Mouse (Mus musculus): ENCODE measurements at regions not wholly inside any gene's neighbourhood (a gene's known extent, or its start where the extent isn't known, plus 50 kb on each side); places are given as distances from the start of the nearest gene placed in this dataset.
"Not testable (repeated sequence)": the region's sequence is repeated elsewhere in the genome, so short reads cannot be mapped to it uniquely, and the experiment has no call there.

GRCm38 (mm10) chr7:116680523-116680922 lies 176.4 kb downstream of the Nucb2 start:
- no peak for DNase-seq (ENCODE audit: low spot score)

GRCm38 (mm10) chr7:116681268-116681667 lies 177.1 kb downstream of the Nucb2 start:
- no peak for DNase-seq (ENCODE audit: low spot score)

DNA sequence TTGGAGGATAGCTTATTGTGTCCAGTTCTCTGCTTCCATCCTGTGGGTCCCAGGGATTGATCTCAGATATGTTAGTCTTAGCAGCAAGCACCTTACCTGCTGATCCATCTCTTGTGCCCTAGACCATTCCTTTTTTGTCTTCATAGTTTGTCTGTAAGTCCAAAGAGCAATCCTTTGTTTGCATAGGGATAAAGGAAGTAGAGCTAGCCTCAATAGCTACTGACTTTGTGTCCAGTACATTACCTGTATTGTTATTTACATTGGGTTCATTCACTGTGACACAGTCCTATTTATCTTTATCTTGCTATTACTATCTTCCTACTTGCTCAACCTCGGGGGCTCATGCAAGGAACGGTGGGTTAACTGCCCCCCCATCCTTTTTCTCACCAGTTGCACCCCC lies 196.2 kb downstream of the Nucb2 start:
- DNase-seq (ENCODE audit: low spot score), result no peak

DNA sequence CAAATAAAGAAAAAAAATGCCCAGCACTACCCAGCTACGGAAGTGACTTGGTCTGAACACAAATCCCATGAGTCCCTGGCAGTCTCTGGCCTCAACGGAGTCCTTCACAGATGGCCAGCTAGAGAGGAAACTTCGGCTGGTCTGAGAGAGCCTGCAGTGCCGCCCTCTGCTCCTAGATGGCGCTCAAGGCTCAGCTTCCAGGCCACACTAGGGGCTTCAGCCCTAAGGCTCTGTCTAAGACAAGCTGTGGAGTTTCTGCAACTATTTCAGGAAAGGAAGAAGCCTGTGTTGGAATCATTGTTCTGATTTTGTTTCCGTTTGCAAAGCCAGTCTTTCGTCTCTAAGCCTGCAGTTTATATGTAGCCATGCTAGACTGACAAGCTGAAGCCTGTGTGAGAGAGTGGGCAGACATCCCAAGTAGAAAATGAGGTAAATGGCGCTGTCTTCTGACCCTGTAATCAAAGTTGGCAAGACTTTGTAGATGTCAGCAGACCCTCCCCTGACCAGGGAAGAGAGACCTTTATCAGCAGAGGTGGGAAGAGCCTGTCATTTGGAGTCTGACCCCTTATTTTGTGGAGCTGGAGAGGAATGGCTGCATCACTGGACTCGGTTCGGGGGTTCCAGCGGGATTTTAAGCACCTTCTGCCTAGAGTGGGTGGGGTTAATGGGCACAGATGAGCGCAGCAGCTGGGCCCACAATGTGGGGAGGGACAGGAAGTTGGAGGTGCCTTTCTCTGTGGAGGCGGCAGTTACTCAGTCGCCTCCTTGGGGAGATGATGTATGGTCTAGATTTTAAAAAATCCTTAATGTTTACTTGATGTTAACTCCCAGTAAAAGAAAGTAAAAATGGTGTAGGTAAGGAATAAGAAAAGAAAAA lies 197.5 kb downstream of the Nucb2 start:
- no peak for DNase-seq (ENCODE audit: low spot score)

- no peak for DNase-seq (ENCODE audit: low spot score)
Observed at GRCm38 (mm10) chr7:116702596-116702995, 198.4 kb downstream of the Nucb2 start.

GRCm38 (mm10) chr7:116711541-116711940 lies 207.4 kb downstream of the Nucb2 start:
- no peak for DNase-seq (ENCODE audit: low spot score)

- no peak for DNase-seq (ENCODE audit: low spot score)
Observed at GRCm38 (mm10) chr7:116713200-116713599, 209.0 kb downstream of the Nucb2 start.

- DNase-seq (ENCODE audit: low spot score), result no peak
Observed at GRCm38 (mm10) chr7:116715234-116716046, 211.3 kb downstream of the Nucb2 start.

DNA sequence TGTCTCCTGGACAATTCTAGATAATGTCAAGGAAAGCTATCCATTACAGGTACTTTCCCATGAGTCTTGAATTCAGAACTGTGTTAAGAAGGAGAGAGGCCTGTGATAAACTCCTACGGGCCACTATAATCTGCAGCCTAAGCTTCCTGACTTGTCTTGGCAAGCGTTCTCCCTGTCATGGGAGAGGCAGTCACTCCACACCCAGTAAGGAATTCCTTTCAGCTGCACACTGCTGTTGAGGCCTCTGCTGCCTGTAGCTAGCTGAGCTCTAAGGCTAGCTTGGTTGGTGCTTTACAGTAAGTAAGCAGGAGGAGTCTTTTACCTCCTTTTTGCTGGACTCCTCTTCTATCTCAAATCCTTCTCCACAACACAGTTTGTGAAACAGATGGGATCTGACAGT lies 224.2 kb downstream of the Nucb2 start:
- no peak for DNase-seq (ENCODE audit: low spot score)

DNA sequence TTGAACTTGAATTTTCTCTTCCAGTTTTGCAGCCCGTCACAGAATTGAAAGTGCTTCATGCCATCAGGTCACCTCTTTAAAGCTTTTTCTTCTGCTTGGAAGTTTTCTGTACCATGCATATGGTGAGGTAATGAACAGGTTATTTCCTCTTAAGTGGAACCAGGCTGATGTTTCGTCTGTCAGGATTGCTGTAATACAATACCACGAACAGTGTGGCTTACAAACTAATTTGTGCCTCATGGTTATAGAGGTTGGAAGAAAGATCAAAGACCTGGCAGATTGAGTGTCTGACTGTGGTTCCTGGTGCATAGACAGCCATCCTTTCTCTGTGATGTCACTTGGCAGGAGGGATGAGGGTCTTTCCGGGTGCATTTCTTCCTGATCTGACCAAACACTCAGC lies 225.6 kb downstream of the Nucb2 start:
- no peak for DNase-seq (ENCODE audit: low spot score)

DNA sequence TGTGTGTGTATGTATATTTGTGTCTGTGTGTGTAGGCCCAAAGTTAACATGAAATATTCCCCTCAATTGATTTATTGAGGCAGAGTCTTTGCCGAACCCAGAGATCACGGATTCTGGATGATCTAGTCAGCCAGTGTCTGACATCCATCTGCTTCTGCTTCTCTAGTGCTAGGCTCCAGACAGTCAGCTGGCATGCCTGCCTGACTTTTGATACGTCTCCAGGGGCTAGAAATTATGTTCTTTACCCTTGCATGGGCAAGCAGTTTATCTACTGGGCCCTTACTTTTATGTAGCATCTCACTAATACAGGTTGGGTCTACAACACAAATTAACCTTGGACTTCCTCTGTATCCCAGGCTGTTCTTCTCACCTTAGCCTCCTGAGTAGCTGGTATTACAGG lies 231.5 kb downstream of the Nucb2 start:
- no peak for DNase-seq (ENCODE audit: low spot score)

GRCm38 (mm10) chr7:116736333-116736732 lies 232.2 kb downstream of the Nucb2 start:
- DNase-seq (ENCODE audit: low spot score), result no peak

DNA sequence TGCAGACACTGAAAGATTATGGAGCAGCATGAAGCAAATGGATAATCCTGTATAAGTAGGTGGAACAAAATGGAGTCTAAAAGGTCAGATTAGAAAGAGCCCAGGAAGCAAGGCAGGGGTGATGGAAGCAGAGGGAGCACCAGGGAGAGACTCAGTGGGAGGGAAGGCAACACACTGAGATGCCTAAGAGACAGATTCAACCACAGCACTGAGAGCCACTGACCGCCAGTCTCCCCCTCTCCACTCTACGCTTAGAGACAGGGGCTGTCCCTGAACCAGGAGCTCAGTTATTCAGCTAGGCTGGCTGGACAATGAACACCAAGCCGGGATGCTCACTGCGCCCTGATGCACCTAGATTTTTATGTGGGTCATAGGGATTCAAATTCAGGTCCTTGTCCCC lies 233.8 kb downstream of the Nucb2 start:
- DNase-seq (ENCODE audit: low spot score), result no peak

DNA sequence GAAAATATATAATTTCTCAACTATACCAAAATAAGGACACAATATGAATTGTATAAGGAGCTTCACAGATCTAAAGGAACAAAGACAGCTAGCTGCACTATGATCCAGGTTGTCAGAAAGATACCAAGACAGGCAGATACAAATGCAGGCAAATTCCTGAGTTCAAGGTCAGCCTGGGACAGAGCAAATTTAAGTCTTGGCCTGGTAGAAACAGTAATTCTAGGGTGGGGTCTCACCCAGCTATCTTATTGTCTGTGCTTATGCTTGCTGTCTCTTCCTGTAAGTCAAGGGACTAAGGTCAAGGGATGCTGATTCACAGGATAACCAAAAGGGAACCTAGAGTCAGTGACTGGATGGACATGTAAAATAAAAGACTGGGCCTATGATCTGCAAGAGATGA lies 250.4 kb downstream of the Nucb2 start:
- DNase-seq (ENCODE audit: low spot score), result no peak

GRCm38 (mm10) chr7:116792181-116792580 lies 288.0 kb downstream of the Nucb2 start:
- DNase-seq (ENCODE audit: low spot score), result not testable (repeated sequence)

DNA sequence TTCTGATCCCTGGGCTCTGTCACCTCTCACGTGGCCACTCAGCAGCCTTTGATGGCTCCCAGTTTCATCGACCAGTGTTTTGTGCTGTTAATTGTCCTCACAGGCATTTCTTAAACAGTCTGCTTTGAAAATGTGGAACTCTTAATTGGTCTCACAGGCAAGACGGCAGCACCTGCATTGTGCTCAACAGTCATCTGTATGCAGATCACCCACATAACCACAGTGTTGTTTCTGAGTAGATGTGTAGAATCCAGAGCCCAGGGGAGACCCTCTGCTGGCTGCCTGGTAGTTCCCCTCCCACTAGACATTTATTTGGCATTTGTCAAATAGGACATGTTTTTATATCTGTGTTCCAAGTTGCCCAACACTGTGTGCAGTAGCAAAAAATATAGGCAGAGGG lies 304.3 kb downstream of the Nucb2 start:
- no peak for DNase-seq (ENCODE audit: low spot score)

DNA sequence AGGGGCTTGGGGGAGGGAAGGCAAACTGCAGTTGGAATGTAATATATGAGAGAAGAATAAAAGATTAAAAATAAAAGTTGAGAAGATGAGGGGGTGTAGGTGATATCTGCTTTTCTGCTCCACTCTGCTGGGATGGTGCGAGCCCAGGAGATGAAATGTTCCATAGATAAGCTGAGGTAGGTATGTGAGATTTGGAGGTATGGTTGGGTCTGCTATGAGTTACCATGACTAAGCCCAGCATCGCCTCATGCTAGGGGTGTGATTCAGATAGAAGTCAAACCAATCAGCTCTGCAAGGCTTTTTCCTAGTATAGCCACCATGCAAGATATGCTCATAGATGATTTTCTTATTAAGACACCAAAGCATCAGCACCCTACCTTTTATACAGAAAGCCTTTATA lies 312.3 kb downstream of the Nucb2 start:
- no peak for DNase-seq (ENCODE audit: low spot score)

DNA sequence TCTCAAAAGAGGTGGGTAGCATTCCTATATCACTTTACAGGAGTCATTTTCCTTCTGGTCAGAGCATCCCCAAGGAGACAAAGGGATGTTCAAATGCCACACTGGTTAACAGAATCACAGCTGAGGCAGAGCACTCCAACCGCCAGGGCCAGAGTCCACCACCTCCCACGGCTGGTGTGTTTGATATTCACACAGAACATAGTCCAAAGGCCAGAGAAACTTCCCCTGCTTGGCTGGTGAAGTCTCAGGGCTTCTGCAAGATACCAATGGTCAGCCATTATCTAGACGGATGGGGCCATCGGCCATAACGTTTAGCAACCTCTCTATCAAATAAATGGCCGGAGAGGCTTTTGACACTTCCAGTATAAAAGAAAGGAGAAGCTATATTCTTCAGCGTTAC lies 313.8 kb downstream of the Nucb2 start:
- DNase-seq (ENCODE audit: low spot score), result no peak

DNA sequence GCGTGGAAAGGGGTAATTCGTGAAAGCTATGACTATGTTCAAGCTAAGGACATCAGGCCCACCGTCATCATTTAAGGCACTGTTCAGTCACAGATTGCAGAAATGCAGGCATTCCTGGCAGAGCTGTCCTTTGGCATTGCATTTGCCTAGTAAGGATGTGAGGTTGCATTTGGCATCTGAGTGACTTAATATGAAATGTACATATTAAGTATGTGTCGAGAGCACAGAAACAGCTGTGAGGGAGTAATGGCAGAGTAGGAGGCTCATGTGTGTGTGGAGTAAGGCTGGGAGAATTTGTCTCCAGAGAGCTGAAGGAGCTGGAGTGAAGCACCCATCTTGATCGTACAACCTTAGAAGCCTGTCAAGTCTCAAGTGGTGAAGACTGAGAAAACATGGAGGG lies 316.4 kb downstream of the Nucb2 start:
- no peak for DNase-seq (ENCODE audit: low spot score)

- DNase-seq (ENCODE audit: low spot score), result no peak
Observed at GRCm38 (mm10) chr7:116842894-116843293, 338.7 kb downstream of the Nucb2 start.

DNA sequence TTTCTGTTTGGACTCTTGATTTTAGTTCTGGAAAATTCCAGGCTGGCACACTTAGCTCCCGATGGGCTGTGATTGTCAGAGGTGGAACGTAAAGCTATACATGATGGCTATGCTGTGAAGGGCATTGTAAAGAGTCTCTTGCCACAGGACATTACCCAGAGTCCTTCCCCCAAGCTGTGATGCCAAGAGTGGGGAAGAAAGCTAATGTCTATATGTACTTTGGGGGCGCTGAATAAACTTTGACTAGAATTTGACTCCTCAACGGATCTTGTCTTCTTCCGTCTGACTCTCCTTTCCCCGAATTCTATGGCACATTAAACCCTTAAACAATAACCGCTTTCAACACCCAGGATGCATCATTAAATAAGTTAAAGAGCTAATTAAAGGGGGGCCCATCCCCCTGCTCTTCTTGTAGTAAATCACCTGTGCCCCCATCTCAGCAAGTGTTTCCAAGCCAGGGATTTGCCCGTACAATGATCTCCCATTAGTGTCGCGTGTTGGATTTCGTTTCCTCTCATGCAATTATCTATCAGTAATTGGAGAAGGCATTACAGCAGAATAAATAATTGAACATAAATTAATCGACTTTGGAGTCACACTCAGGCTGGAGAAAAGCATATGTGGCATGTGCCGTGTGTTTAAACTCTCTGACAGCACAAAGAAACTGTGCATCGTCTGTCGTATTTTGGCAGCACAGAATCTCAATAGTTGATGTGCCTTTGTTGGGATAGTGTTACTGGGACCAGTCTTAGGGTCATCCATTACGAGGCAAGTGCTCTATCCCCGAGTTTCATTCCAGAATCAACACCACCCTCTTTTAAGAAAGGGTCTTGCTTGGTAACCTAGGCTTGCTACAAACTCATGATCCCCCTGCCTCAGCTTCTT lies 343.9 kb downstream of the Nucb2 start:
- DNase-seq (ENCODE audit: low spot score), result no peak

DNA sequence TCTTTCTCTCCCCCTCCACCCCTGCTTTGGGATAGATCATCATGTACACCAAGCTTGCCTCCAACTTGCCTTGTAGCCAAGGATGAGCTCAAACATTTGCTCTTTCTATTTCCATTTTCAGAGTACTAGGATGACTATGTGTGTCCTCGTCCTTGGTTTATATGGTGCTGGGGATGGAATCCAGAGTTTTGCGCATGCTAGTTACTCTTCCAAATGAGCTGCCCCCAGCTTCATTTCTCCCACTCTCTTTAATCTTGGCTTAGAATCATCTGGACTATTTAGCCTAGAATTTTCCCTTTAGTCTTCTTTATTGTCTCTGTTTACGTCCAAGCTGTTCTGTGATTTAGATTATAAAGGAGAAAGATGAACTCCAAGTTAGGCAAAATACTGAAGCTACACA lies 349.2 kb downstream of the Nucb2 start:
- no peak for DNase-seq (ENCODE audit: low spot score)

Data from c-Kit-positive CD71-positive TER-119-positive erythroid progenitor cells, embryonic 14.5 days (primary cell).